Mouse (Mus musculus) embryo, embryonic 9.5 days (tissue): ENCODE data around the gene Ogfr.
A peak's percentile ranks its signal among the peaks of the same experiment; 100 is the strongest.

ENCODE experiments used
- DNase-seq: peaks from one replicate; pipeline ENCODE4 v3.0.0-alpha.2; 2017; ENCODE audit errors: extremely low spot score

Ogfr gene

DNA sequence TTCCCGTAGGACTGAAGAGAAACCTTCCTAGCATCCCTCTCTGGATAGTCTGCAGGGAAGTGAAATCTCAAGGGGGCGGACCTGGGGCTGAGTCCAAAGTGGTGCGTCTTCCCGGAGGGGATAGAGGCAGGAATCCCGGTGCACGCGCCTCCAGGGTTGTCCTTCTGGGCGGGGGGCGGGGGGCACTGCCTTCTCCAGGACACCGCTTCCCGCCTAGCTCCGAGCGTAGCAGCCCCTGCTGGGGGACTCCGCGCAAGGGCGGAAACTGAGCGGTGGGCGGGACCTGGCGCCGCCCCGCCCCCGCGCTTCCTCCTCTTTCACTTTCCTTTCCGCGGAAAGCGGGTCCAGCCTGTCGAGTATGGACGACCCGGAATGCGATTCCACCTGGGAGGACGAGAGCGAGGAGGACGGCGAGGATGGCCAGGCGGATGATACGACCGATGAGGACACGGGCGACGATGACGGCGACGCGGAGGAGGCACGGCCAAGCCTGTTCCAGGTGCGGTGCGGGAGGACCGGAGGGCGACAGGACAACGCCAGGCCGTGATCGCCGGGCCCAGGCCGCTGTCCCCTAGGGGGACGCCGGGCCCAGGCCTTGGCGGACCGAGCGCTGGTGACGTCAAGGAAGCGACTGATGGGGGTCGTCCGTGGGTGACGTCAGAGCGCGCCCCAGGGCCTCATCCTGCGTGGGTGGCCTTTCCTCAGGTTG, at the start of gene Ogfr:
Gene Ogfr (plus strand): TSS at position 123 of the 709 bp plus-strand sequence.
- peak; percentile 91 for DNase-seq

DNA sequence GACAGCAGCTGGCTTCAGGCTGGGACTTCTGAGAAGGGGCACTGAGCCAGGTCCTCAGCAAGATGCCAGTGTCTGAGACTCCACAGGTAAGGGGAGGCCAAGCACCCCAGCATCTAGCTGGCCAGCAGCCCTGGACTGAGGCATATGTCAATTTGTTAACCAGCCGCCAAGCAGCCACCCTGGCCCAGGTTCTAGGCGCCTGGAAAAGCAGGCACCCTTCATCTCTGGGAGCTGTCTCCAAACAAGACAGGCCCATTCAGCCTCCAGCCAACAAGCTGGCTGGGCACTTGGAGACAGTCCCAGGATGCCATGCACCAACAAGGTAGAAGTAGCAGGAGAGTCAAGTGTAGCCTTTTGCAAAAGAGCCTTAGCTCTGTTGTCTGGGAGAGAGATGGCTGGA, 45.4 kb upstream of the Ogfr start:
- DNase-seq = no peak

DNA sequence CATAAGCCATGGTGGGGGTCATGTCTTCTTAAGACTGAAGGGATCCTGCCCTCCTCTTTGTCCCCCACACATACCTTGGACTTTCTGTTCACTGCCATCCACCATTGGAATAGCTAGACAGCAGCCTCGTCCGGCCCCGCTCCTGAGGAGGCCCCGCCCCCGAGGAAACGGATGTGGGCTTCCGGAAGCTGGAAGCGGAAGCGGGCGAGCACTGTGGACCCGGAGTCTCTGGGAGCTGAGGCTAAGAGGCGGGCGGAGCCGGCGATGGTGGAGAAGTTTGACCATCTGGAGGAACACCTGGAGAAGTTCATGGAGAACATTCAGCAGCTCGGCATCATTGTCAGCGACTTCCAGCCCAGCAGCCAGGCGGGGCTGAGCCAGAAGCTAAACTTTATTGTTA, 44.0 kb upstream of the Ogfr start:
- no peak for DNase-seq

DNA sequence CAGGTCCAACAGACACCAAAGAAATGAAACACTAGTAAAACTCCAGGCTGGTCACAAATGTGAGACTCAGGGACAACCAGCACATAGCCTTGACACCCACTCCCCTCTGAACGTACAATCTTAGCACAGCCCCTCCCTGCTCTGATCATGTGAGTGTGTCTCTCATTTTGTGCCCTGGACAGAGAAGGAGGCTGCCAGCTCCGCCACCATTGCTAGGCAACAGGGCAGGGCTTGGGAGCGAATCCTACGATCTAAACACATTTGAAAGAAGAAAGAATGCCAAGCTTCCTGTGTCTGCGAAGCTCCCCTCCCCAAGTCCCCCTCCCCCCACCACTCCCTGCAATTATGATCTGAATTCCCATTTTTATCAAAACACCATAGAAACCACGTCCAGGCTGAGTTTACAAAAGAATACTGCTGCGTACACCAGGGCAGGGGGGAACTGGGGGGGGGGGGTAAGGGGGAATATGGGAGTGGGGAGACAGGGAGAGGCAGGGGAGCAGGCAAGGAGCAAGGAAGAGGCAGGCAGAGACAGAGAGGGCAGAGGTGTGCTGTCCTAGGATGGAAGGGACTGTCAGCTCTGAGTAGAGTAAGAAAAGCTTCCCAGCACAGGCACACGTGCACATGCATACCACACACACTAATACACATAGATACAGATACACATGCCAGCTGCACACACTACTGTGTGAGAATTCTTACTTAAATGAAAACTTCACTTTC, 41.5 kb upstream of the Ogfr start:
- DNase-seq = no peak

DNA sequence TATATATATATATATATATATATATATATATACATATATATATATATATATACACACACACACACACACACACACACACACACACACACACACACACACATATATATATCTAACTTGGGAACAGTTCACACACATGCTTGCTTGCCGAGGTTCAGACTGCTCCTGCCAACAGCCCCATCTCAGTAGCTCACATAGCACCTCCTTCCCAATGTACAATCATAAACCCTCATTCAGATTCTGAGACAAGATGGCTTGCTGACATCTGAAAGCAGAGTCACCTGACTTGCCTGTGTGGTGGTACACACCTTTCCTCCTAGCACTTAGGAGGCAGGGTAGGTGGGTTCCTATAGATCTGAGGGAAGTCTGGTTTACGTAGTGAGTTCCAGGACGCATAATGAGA, 36.7 kb upstream of the Ogfr start:
- no peak for DNase-seq

DNA sequence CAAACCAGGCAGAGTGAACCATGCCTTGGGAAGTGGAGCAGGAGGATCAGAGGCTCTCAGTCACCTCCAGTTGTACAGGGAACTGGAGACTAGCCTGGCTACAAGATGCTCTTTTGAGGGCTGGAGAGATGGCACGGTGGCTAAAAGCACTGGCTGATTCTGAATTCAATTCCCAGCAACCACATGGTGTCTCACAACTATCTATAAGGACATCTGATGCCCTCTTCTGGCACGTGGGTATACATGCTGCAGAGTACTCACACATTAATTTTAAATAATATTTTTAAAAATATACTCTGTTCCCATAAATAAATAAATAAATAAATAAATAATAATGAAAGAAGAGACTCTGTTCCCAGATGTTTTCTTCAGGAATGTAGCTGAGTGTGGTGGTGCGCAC, 33.8 kb upstream of the Ogfr start:
- DNase-seq = no peak

DNA sequence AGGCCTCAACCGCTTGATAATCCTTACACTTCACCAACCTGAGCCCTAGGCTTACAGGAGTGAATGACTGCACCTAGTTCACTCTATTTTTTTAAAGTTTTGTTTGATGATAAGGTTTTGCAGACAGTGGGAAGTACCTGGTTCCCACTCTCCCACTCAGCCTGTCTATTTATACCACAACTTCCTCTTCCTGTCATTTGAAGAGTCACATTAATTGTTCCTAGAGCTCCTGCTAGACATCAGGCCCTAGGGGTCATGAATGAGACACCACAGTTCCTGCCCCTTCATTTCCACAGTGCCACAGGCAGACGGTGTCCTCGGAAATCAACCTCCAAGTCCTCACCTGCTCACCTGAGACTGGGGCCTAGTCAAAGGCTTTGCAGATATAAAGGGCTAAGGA, 32.6 kb upstream of the Ogfr start:
- DNase-seq = no peak

DNA sequence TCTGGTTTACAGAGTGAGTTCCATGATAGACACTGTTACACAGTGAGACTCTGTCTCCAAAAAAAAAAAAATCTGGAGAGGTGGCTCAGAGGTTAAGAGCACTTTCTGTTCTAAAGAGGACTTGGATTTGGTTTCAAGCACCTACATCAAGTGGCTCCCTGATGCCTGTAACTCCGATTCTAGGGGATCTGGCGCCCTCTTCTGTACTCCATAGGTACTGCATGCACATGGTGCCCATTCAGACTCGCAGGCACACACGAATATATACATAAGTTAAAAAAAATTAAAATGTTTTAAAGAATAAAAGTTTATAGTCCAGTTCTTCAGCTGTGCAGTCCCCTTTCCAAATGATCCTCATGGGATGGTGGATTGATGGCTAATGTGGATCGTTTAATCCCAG, 28.8 kb upstream of the Ogfr start:
- DNase-seq = no peak

DNA sequence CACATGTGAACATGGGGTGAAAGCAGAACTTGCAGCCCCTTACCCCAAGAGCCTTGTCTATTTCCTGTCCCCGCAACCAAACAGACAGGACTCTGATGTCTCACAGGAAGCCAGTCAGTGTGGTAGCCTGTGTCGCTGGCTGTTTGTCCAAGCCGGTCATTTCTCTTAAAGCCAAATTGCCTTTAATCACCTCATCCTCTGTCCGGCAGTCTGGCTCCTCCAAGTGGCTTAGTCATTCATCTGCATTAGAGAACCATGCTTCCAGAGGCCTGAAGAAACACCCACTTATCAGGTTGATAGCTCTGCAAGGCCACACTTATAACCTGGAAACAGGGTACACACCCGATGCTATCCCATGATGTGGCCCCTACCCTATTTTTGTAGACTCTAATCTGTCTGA, 26.9 kb upstream of the Ogfr start:
- no peak for DNase-seq

DNA sequence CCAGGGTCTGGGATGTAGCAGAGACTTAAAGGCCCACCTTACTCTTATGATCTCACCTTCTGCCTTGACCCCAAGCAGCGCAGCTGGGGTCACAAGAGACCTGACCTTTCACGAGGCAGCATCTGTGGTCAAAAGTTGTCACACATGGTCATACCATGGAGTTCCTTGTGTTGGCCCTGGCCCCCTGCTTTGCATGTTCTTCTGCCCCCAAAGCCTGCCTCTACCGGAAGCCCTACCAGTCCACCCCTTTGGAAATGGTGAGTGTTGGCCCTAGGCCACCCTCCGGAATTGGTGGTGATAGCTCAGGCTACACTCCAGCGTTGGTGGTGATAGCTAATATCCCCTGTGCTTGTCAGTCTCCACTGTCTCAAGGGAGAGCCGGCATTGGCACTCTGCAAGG, 25.7 kb upstream of the Ogfr start:
- DNase-seq = no peak

DNA sequence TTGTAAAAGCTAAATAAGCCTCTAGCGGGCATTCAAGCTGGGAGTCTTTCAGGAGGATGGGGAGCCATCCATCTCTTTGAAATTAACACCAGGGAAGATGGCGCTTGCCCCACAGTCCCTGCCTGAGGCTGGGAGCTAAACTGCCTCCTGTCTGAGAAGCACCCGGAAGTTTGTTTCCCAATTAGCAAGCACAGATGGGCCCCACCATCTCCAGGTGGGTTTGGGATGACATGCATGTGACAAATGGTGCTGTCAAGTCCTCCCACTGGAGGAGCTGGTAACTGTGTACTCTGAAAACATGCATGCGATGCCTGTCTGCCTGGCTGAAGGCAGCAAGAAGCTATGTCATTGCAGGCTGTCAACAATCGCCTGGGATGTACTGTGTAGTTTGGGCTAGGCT, 25.2 kb upstream of the Ogfr start:
- no peak for DNase-seq

DNA sequence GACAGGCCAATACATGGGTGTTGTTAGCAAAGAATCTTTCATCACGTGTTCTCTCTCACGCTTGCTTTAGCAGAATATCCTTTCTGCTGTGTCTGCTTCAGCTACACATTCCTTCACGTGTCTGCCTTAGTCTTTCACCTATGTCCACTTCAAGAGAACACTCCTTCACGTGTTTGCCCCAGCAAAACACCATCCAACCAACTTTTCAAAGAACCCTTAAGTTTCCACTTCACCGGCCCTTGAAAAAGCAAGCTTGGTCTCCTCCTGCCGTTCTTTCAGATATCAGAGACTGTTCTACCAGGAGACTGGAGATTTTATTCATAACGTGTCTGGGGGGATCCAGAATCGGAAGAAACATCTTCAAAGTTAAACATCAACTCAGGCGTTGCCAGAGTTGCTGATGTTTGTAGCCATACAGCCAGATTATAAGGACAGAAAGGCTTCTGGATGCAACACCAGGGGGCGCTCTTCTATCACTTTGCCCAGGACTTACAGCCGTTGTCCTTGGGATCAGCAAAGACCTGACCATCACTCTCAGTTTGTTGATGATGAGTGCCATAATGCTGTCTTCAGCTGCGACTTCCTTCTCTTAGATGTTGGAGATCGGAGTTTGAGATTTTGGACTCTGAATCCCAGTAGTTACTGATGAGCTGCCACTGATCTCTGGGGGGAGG, 22.7 kb upstream of the Ogfr start:
- peak; percentile 59 for DNase-seq

DNA sequence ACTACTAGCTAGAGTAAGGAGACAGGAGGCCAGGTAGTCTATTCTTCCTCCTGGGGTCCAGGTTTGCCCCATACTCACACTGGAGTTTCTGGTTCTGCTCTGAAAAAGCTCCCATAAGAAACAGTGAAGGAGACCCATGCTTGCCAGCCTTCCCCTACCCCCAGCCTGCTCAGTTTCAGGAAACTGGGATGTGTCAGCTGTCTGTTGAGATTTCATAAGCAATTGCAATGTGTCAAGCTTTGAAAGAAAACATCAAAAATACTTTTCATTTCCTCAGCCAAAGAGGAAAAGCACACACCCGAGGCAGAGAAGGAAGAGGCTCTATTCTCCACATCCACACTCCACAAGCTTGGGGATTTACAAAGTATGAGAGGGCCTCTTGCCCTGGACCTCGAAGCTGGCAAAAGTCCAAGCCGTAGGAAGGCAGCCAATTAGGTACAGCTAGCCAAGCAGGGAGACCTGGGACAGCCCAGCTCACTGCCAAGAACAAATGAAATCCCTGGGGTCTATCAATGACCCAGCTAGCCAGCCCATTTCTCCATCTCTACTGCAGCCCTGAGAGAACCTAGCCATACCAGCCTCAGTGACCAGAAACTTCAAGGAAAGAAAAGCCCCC, 19.9 kb upstream of the Ogfr start:
- DNase-seq = no peak

DNA sequence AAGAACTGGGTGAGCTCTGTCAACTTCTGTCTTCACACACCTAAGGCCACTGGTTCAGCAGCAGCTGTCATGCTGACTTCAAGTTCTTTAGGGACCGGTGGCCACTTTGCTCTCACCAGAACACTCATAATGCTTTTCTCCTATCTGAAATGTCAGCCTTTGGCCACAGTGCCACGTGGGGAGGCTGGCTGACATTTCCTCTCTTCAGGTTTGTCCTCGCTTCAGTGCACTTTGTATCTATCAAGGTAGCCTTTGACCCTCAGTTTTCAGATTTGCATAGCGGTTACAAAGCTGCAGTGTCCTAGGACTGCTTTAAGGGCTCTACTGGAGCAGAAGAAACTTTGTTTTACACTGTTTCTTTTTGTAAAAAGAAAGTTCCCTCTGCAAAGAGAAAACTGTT, 12.6 kb upstream of the Ogfr start:
- no peak for DNase-seq

DNA sequence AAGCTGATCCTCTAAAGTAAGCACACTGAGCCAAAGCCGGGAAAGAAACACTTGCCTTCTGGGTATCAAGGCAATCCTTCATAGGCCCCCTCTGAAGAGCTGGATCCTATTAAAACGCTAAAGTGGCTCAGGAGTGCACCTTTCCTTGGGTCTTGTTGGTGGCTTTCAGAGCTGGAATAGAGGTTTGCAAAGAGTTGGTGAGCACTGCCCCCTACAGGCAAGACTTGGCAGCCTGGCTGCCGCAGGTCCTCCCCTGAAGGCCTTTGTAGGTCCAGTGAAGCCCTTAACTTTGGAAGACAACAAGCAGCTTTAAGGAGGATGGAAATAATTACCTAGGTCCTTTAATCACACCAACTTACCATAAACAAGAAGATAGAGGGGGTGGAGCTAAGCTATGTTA, 10.4 kb upstream of the Ogfr start:
- DNase-seq = peak; percentile 78

DNA sequence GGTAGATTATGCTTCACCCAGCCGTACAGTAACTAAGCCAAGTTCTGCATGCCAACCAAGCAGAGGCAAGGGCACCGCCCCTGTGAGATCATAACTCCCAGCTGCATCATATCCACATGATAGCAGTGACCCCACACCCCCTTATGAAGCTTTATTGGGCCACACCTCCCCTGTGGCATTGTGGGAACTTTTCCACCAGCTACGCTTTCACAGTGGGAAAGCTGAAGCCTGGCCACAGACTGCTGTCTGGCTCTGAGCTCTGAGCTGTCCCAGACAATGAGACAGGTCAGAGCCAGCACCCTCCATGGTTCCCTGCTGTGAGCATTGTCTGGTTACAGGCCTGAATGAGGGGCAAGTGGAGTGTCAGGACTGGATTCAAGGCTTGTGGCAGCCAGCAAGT, 8.0 kb upstream of the Ogfr start, which contains the start of gene Mrgbp:
Gene Mrgbp (plus strand): TSS at position 303 of the 400 bp plus-strand sequence.
- DNase-seq = no peak

DNA sequence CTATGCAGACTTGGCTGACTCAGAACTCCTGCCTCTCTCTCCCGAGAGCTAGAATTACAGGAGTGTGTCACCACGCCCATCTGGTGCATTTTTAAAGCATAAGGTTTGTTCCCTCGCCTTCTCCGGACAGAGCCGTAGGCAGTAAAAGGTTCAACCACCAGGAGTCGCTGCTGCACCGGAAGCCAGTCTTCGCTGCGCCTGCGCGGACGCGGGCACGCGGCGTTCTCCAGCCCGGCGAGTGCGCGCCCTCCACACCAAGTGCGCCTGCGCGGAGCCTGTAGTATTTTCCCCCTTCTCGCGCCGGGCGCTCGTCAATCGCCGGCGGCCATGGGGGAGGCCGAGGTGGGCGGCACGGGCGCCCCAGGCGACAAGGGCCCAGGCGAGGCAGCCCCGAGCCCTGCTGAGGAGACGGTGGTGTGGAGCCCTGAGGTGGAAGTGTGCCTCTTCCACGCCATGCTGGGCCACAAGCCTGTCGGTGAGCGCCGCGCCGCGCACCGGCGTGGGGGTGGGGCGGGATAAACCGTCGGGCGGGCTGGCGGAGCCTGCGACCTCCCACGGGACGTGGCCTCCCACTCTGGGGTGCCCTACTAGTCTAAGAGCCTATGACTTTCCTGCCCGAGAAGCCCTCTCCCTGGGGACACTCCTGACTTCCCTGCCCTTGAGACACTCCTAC, 6.4 kb upstream of the Ogfr start:
- DNase-seq = peak; percentile 96

DNA sequence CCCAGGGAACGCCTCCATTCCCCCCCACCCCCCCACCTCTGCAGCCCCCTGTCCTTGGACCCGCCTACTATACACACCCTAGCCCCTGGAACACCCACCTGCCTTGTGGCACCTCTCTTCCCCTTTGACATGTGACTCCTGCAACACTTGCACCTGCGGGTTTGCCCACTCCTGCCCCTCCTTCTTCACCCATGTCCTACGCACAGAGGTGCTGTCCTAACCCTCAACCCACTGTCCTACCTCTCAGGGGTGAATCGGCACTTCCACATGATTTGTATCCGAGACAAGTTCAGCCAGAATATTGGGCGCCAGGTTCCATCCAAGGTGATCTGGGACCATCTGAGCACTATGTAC, 5.9 kb upstream of the Ogfr start:
- DNase-seq = no peak

DNA sequence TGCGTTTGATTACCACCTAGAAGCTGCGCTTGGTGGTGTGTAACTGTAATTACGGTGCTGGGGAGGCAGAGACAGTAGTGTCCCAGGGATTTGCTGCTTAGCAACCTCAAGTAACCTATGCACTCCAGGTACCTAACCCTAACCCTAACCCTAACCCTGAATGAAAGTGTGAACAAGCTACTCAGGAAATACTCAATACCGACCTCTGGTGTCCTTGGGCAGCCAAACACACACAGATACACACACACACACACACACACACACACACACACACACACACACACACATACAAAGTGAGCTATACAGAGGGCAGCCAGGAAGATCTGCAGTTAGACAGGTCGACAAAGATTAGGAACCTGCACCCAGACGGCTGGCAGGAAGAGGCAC, 316 bp upstream of the Ogfr start:
- no peak for DNase-seq

DNA sequence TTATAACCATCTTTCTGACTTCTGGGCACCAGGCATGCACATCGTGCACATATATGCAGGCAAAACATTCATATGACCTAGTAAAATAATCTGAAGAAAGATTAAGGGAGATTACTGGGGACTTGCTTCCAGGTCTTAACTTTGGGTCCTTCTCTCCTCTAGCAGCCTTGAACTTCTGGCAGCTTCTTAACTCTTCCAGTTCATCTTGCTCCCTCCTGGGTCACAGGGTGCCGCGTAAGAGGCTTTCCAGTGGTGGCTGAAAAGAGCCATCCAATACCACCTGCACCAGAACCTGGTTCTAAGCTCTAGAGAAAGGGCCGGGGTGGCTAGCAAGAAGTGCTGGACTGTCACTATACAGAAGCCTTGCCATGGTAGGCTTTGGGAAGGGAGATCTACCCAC, 8.4 kb downstream of the Ogfr start, which contains the start of gene Col9a3:
Gene Col9a3 (plus strand): TSS at position 301 of the 400 bp plus-strand sequence.
- DNase-seq = no peak

DNA sequence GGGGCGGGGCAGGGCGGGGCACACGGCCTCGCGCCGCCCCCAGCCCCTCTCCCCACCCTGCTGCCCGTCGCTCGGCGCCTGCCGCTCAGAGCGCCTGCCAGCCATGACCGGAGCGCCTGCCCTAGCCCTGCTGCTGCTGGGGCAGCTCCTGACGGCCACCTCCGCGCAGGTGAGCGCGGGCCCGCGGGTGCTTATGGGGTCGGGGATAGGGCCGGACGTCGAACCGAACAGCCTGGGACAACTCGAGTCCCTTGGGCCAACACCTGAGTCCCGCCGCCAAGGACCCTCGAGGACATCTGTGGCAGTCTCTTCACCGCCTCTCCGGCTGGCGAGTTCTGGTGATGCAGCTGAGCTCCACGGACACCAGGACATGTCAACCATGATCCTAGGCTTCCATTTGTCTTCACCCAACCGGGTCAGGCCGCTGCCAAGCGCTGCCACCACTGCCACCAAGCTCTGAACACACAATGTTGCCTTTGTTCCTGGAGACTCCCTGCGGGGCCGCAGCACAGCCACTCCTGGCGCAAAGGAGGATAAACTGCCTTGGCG, 9.2 kb downstream of the Ogfr start:
- DNase-seq = peak; percentile 26

DNA sequence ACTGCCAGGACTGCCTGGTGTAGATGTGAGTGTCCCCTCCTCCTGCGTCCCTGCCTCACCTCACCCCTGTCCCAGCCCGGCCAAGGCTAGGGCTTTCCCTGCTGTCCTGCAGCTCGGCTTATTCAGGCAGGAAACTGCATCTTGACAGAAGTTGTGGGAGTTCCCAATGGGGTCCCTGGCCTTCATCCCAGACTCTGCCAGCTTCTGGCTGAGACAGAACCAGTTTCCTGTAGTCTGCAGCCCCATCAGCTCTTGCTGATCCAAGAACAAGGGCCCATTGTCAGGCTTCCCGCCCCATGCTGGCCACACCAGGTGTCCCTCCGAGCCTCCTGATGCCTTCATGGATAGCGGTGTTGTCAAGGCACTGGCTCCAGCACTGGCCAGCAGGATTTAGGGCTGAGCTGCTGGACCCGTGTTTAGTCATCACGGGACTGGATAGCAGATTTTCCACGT, 11.6 kb downstream of the Ogfr start:
- DNase-seq = no peak
